Mouse (Mus musculus): ENCODE results near the gene Eif4a1.

GRCm38 (mm10) chr11:69664841-69665240 lies 7.4 kb downstream of the Eif4a1 start:
- no peak for TF ChIP-seq POLR2A (IDR thresholded peaks at IDR 0.05; ENCODE audit: borderline replicate concordance, insufficient read depth, low read length)
- no peak for TF ChIP-seq CTCF (IDR thresholded peaks at IDR 0.05; ENCODE audit: borderline replicate concordance, insufficient read depth, low read depth, low read length)
